Mouse (Mus musculus): ENCODE measurements around the gene Nfib. TPM values are rescaled to one million over a fixed set of nuclear protein-coding genes. Genes with fewer than 3 reads are reported as not detected.

The Nfib gene
- polyA plus RNA-seq, 1 experiment from 2014 or later = 9.5 TPM

DNA sequence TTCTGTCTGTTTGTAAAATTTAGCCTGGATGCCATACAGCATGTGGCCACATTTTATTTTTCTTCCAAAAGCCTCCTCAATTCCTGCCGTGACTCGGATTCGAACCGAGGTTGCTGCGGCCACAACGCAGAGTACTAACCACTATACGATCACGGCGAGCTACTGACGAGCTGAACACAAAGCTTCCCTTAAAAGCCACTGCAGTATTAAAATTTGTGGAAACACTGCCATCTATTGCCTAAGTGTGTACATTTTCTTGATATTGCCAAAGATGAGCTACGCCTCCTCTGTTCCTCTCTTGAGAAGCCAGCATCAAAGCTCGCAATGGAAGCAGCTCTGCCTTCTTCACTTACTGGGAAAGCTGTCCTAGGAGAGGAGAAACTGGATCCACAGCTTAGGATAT lies 86.0 kb downstream of the Nfib start:
- H3K4me3 ChIP-seq = no peak overlapping the region
- H3K9ac ChIP-seq = no peak overlapping the region
- ATAC-seq = no peak
- H3K27ac ChIP-seq = no peak overlapping the region
- H3K9me3 ChIP-seq (replicated peaks) = no peaks in the 10 kb centered on the region
- H3K27me3 ChIP-seq (replicated peaks) = no peaks in the 10 kb centered on the region
- no peak overlapping the region for H3K4me2 ChIP-seq
- H3K36me3 ChIP-seq = no peaks in the 10 kb centered on the region
- peaks cover 11% of the 10 kb centered on the region; the same call in 1 of the 2 replicates for H3K4me1 ChIP-seq
- WGBS (ENCODE audit: insufficient replicate concordance) = 47% methylated on average over 12 of the region's 12 CpGs

DNA sequence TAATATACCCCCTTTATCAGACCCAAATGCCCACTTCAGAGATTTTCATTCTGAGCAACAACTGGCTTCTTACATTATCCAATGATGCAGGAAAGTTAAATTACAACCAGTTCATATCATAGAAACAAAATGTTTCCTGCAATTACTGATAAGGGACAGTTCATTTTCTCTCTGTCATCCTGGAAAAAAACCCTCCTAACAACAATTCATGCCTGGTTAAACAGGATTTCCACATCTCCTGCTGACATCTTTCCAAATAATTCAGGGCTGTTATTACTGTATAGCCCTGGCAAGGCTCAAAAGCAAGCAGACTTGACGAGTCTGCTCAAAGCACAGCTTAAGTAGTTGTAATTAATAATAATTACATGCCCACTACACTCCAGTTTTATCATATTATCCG lies 86.5 kb downstream of the Nfib start:
- no peaks in the 10 kb centered on the region for H3K9me3 ChIP-seq (replicated peaks)
- H3K27ac ChIP-seq = no peak overlapping the region
- H3K36me3 ChIP-seq = no peaks in the 10 kb centered on the region
- H3K4me1 ChIP-seq = peaks cover 11% of the 10 kb centered on the region; the same call in 1 of the 2 replicates
- no peak overlapping the region for H3K4me3 ChIP-seq
- no peak overlapping the region for H3K9ac ChIP-seq
- 56% methylated on average over 2 of the region's 2 CpGs for WGBS (ENCODE audit: insufficient replicate concordance)
- no peaks in the 10 kb centered on the region for H3K27me3 ChIP-seq (replicated peaks)
- ATAC-seq = no peak
- H3K4me2 ChIP-seq = no peak overlapping the region

DNA sequence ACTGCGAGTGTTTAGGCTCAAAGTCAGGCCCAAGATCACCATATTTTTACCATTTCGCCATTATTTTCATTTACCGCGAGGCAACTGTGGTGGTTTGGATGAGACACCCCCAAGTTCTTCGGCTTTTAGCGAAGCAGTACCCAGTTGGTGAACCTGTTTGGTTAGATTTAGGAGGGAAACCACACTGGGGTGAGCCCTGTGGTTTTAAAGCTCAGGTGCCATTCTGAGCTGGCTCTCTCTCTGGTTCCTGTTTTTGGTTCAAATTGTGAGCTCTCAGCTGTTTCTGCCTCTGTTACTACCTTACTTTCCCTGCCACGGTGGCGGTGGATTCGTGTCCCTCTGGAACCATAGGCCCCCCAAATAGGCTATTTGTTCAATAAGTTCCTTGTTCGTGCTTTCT lies 88.3 kb downstream of the Nfib start:
- Histone ChIP-seq H3K36me3 (no peaks in the 10 kb centered on the region), H3K4me1 (peaks cover 5% of the 10 kb centered on the region; the same call in 1 of the 2 replicates), H3K27ac (no peak overlapping the region), H3K9ac (no peak overlapping the region), H3K9me3 (replicated peaks) (no peaks in the 10 kb centered on the region), H3K4me2 (no peak overlapping the region), H3K4me3 (no peak overlapping the region), H3K27me3 (replicated peaks) (no peaks in the 10 kb centered on the region)
- no peak for ATAC-seq
- WGBS (ENCODE audit: insufficient replicate concordance) = 73% methylated on average over 10 of the region's 10 CpGs

DNA sequence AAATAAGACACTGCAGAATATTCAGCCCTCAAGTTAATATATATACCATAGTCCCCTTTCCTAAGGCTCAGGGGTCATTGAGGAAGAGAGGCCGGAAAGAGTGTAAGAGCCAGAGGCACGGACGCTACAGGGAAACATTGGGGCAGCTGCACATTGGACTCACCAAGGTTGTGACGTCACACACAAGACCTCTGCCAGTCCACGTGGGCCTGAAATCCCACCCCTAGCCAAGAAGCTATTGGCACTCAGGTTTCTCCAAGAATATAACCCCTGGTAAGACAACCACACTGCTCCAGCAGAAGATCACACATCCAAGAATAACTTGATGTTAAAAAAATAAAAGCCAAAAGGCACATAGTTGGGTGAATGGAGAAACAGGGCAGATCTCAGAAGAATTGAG lies 89.8 kb downstream of the Nfib start:
- 80% methylated on average over 5 of the region's 5 CpGs for WGBS (ENCODE audit: insufficient replicate concordance)
- no peak for ATAC-seq
- H3K36me3 ChIP-seq = no peaks in the 10 kb centered on the region

DNA sequence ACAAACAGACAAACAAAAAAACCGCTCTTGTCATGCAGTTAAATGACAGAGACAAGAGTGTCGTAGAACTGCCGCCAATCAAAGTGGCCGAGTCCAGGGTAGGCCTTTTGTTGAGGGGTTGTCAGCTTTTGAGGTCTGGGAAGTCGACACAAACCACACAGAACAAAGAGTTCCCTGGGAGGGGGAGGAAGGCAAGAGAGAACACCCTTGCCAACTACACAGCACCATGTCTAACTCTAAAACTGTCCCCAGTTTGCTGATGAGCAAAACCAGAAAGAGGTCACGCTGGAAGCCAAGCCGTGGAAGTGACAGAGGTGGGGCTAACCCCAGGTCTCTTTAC lies 91.1 kb downstream of the Nfib start:
- ATAC-seq = no peak
- Histone ChIP-seq H3K27me3 (replicated peaks) (no peaks in the 10 kb centered on the region), H3K4me3 (no peak overlapping the region), H3K27ac (no peak overlapping the region), H3K4me1 (no peaks in the 10 kb centered on the region), H3K4me2 (no peak overlapping the region), H3K9me3 (replicated peaks) (no peaks in the 10 kb centered on the region), H3K9ac (no peak overlapping the region), H3K36me3 (no peaks in the 10 kb centered on the region)
- 34% methylated on average over 7 of the region's 7 CpGs for WGBS (ENCODE audit: insufficient replicate concordance)

More for the DNA sequence above, 89.8 kb downstream of the Nfib start:
- H3K27me3 ChIP-seq (replicated peaks) = no peaks in the 10 kb centered on the region
- H3K27ac ChIP-seq = no peak overlapping the region
- no peak overlapping the region for H3K9ac ChIP-seq
- no peaks in the 10 kb centered on the region for H3K9me3 ChIP-seq (replicated peaks)
- H3K4me1 ChIP-seq = no peaks in the 10 kb centered on the region
- H3K4me2 ChIP-seq = no peak overlapping the region
- H3K4me3 ChIP-seq = no peak overlapping the region

DNA sequence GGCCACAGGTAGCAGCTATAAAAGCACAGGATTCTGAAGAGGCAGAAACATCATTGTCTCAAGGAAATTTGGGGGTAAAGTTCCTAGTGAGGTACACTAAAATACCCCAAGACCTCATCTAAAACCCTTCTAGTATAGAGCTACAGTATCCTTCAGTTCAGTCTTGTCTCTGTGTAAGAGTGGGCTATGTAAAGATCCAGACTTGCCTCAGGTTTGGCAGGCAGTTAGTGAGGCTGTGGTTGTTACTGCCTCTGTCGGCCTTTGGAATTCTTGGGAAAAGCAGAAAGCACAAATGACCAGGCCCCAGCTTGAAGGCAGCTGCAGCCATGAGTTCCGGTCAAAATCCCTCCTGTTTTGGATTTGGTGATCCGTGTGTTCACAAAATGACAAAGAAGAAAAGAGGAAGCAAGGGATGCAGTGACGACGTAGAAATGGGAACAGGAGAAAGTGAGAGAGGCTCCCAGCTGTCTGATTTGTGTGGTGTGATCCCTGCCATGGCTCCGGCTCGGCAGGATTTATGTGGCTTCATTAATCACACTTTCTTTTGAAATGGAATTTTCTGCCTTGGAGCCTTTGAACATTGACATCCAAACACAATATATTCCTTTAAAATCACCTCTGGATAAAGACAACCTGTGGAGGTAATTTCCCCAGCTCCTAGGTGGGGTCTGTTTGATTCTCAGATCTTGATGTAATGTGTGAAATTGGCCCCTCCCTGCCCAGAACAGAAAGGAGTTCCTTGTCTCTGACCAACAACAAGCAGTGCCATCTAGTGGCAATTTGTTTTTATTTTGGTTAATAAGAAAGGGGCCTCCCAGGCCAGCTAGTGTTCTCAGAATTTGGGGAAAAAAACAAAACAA lies 91.7 kb downstream of the Nfib start:
- WGBS (ENCODE audit: insufficient replicate concordance) = 46% methylated on average over 7 of the region's 7 CpGs
- no peaks in the 10 kb centered on the region for H3K9me3 ChIP-seq (replicated peaks)
- ATAC-seq = no peak
- H3K36me3 ChIP-seq = no peaks in the 10 kb centered on the region
- no peak overlapping the region for H3K9ac ChIP-seq
- H3K4me2 ChIP-seq = no peak overlapping the region
- no peaks in the 10 kb centered on the region for H3K27me3 ChIP-seq (replicated peaks)
- H3K4me3 ChIP-seq = no peak overlapping the region
- no peak overlapping the region for H3K27ac ChIP-seq
- no peaks in the 10 kb centered on the region for H3K4me1 ChIP-seq

DNA sequence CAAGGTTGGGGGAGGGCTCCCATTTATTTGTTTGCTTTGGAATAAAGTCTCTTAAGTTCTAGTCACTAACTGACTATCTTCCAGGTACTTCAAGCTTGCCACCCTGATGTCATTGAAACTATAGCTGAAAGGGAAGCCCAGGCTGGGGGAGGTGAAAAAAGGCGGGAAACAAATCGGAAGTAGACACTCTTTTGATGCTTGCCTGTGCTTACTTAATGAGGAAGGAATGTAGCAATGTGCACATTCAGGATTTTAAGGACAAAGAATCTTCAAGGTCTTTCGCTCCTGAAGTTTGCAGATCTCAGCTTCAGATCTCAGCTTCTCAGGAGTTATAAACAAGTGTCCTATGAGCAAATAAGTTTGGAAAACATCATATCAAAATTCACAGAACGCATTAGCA lies 95.9 kb downstream of the Nfib start:
- H3K36me3 ChIP-seq = no peaks in the 10 kb centered on the region
- whole genome bisulfite sequencing (ENCODE audit: insufficient replicate concordance) = 62% methylated on average over 4 of the region's 4 CpGs
- ATAC-seq = no peak
- H3K4me2 ChIP-seq = no peak overlapping the region
- no peak overlapping the region for H3K4me3 ChIP-seq
- no peaks in the 10 kb centered on the region for H3K4me1 ChIP-seq
- no peak overlapping the region for H3K27ac ChIP-seq
- no peak overlapping the region for H3K9ac ChIP-seq
- no peaks in the 10 kb centered on the region for H3K9me3 ChIP-seq (replicated peaks)
- no peaks in the 10 kb centered on the region for H3K27me3 ChIP-seq (replicated peaks)

DNA sequence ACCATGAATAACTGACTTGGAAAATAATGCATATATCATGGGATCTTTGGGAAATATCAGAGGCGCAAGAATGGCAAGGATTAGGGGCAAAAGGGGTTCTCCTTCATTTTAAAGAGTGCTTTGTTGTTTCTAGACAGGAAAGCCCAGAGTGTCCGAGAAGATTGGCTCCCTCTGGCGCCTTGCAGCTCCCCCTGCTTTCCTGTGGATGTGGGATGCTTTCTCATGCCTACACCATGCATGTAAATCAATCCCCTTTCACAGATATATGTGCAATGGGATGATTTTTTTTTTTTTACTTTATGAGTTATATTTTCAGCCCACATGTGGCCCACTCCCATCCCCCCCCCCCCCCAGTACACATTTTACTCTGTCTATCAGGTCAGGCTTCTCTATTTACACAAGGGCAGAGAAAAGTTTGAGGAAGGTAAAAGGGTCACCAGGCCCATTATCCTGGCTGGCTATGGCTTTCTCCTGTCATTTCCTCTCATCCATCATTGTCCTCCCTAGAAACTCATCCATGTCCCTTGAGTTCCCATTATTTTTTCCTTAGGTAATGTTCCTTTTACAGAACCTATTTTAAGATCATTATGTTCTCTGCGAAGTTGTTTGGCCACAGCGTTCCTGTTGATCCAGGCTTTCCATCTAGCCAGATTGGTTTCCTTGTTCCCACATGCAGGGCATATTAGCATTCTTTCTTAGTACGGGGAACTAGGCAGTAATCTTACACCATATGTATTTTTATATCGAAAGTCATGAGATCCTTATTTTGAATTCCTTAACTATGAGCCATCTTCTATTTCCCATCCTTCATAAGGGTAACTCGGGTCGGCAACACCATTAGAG lies 96.6 kb downstream of the Nfib start:
- H3K4me3 ChIP-seq = no peak overlapping the region
- WGBS (ENCODE audit: insufficient replicate concordance) = 60% methylated on average over 9 of the region's 9 CpGs
- no peak overlapping the region for H3K27ac ChIP-seq
- no peaks in the 10 kb centered on the region for H3K9me3 ChIP-seq (replicated peaks)
- no peak overlapping the region for H3K4me2 ChIP-seq
- no peak for ATAC-seq
- no peak overlapping the region for H3K9ac ChIP-seq
- no peaks in the 10 kb centered on the region for H3K27me3 ChIP-seq (replicated peaks)
- no peaks in the 10 kb centered on the region for H3K4me1 ChIP-seq
- H3K36me3 ChIP-seq = no peaks in the 10 kb centered on the region

DNA sequence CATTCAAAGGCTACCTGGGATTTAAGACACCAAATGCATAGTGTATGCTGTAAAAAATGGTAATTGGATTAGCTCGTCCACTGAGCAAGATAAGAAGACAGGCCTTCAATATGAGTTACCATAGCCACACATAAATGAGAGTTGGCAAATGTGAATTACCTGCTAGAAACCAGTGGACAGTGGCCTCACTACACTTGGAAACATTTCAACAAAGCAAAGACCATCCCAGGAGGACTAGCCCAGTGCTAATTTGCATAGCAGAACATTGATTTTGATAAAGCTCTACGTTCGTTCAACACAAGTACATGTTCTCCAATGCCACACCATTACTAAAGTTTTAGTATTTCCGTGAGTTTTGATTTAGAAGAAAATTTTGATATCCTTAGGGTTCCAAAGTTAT lies 98.3 kb downstream of the Nfib start:
- Histone ChIP-seq H3K27ac (no peak overlapping the region), H3K36me3 (no peaks in the 10 kb centered on the region), H3K4me2 (no peak overlapping the region), H3K4me3 (no peak overlapping the region), H3K4me1 (no peaks in the 10 kb centered on the region), H3K9me3 (replicated peaks) (no peaks in the 10 kb centered on the region), H3K9ac (no peak overlapping the region), H3K27me3 (replicated peaks) (no peaks in the 10 kb centered on the region)
- WGBS (ENCODE audit: insufficient replicate concordance) = 69% methylated on average over 4 of the region's 4 CpGs
- no peak for ATAC-seq

DNA sequence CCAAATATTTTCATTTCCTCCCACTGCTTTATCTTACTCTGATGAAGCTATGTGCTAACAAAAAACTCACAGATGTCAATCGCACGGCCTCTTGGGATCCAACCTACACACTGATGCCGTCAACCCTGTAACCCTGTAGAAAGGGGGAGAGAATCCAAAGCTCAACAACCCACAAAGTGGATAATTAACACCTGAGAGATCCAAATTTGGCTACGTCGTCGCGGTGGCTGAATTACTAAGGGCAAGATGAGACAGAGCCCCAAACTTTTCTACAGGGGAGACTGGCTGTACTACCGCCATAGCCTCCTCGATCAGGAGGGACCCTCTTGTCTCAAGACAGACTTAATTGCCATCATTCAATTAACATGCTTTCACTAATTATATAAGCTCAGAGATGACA lies 99.2 kb downstream of the Nfib start:
- H3K36me3 ChIP-seq = no peaks in the 10 kb centered on the region
- H3K27me3 ChIP-seq (replicated peaks) = no peaks in the 10 kb centered on the region
- no peak overlapping the region for H3K27ac ChIP-seq
- no peak overlapping the region for H3K9ac ChIP-seq
- no peak overlapping the region for H3K4me2 ChIP-seq
- H3K4me1 ChIP-seq = no peaks in the 10 kb centered on the region
- 80% methylated on average over 9 of the region's 9 CpGs for WGBS (ENCODE audit: insufficient replicate concordance)
- no peak overlapping the region for H3K4me3 ChIP-seq
- ATAC-seq = no peak
- H3K9me3 ChIP-seq (replicated peaks) = no peaks in the 10 kb centered on the region

DNA sequence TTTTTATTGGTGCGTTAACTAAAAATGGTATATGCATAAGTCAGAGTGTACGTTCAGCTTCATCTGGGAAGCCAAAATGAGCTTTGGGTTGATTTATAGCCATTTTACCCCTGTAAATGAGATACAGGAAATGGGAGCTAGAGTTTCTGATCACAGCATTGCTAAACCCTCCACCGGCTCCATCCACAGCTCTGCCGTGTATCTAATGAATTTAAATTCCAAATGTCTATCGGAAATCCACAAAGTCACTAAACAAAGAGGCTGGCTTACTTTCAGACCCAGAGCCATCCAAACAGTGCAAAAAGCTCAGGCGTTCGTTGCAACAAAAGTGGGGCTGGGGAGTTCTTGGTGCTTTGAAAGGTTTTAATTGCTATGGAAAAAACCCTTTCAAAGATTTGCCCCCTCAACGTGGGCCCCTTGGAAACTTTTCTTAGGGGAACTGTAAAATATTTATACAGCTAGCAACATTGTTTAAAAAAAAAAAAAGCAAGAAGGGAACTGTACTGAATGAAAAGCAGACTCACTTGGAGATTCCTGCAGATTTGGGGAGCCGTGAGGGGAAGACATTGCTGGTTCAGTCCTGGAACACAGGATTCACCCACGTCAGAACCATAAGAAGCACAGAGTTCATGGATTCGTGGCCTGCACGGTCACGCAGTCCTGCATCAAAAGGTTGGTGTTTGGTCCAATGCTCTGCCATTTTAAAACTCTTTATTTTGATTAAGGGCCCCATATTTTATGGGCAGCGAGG lies 100.3 kb downstream of the Nfib start:
- no peak overlapping the region for H3K4me2 ChIP-seq
- no peaks in the 10 kb centered on the region for H3K27me3 ChIP-seq (replicated peaks)
- H3K9me3 ChIP-seq (replicated peaks) = no peaks in the 10 kb centered on the region
- no peaks in the 10 kb centered on the region for H3K4me1 ChIP-seq
- no peak overlapping the region for H3K4me3 ChIP-seq
- no peak for ATAC-seq
- H3K9ac ChIP-seq = no peak overlapping the region
- 78% methylated on average over 14 of the region's 14 CpGs for WGBS (ENCODE audit: insufficient replicate concordance)
- no peak overlapping the region for H3K27ac ChIP-seq
- no peaks in the 10 kb centered on the region for H3K36me3 ChIP-seq

DNA sequence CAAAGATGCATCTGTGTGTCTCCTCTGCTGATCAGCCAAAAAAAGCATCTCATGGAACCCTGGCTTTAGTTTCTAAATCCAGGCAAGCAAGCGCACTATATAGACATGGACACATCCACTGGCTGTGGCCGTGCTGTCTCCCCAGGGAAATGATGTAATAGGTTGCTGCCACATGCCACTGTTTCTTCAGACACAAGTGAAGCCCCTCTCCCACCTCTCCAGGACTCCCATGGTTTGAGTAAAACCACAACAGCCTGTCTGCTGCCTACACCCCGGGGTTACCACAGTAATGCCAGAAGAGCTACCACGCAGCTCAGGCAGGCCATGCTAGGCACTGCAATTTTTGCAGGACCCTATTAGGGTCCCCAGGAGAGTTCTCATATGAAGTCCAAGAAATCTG lies 101.0 kb downstream of the Nfib start:
- no peaks in the 10 kb centered on the region for H3K9me3 ChIP-seq (replicated peaks)
- WGBS (ENCODE audit: insufficient replicate concordance) = 54% methylated on average over 4 of the region's 4 CpGs
- no peak overlapping the region for H3K4me3 ChIP-seq
- H3K36me3 ChIP-seq = no peaks in the 10 kb centered on the region
- no peak overlapping the region for H3K4me2 ChIP-seq
- H3K27ac ChIP-seq = no peak overlapping the region
- H3K27me3 ChIP-seq (replicated peaks) = no peaks in the 10 kb centered on the region
- no peaks in the 10 kb centered on the region for H3K4me1 ChIP-seq
- ATAC-seq = no peak
- no peak overlapping the region for H3K9ac ChIP-seq
